Mouse (Mus musculus) lung, postnatal 14 days (tissue): ENCODE results near the gene Gpr141.
"Not testable (repeated sequence)": the region's sequence is repeated elsewhere in the genome, so short reads cannot be mapped to it uniquely, and the experiment has no call there.

ENCODE experiments used
- DNase-seq: peaks from one replicate; pipeline ENCODE4 v3.0.0; 2021

Gene Gpr141

DNA sequence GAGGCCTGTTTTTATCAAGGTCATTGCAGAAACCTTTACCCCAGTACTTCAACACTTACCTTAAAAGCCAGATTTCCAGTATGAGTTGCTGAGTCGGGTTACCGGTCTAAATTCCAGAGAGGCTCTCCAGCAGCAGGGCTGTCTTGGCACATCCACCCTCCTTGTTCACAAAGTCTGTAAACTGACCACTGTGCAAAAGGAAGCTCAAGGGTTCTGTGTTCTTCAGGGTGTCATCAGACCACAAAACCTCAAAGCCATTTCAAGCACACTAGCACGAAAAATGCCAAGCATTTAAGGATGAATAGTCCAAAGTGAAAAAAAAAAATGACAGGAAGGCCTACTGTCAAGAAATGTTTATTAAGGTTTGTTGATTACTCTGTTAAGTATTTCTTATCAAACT, at the start of gene Gpr141:
Gene Gpr141 (minus strand): TSS at position 187 of the 400 bp plus-strand sequence.
- DNase-seq = no peak

DNA sequence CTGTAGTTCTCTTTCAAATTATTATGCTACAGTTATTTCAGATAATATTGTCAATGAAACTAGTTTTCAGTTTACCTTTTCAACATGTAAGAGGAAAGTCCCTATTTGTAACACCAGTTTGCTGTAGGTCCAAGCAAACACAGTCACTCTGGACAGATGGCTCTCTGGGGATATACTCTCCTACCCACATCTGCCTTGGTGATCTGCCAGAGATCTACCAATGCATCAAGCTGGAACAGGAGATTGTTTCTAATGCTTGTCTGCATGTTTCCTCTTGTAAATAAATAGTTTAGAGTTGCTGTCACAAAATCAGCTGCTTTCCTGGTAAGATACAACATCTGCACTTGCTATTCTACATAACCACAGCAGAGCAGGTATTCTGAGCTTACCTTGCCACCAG, 40.2 kb upstream of the Gpr141 start:
- DNase-seq = no peak

- peak; percentile 4 for DNase-seq
Observed at GRCm38 (mm10) chr13:19854629-19855333, 30.7 kb upstream of the Gpr141 start.

GRCm38 (mm10) chr13:19854049-19854448, 30.0 kb upstream of the Gpr141 start:
- DNase-seq = no peak

- DNase-seq = no peak
Observed at GRCm38 (mm10) chr13:19843448-19843847, 19.4 kb upstream of the Gpr141 start.

DNA sequence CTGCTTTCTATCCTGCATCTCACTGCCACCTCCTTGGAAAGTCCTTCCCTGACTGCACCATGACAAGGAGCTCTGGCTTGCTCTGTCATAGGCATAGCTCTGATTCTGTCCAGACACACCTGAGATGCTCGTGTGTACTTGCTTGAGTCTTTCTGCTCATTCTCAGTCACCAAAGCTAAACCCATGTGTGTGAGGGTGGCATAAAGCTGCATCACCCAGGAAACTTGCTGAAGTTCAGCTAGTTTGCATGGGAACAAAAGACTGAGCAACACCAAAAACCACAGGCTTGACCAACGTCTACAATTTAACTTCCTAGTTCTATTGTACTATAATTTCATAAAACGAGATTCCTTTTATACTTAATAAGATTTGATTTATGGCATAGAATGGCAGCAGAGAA, 18.6 kb upstream of the Gpr141 start:
- DNase-seq = no peak

GRCm38 (mm10) chr13:19841615-19842014, 17.6 kb upstream of the Gpr141 start:
- no peak for DNase-seq

- DNase-seq = no peak
Observed at GRCm38 (mm10) chr13:19840206-19840605, 16.1 kb upstream of the Gpr141 start.

DNA sequence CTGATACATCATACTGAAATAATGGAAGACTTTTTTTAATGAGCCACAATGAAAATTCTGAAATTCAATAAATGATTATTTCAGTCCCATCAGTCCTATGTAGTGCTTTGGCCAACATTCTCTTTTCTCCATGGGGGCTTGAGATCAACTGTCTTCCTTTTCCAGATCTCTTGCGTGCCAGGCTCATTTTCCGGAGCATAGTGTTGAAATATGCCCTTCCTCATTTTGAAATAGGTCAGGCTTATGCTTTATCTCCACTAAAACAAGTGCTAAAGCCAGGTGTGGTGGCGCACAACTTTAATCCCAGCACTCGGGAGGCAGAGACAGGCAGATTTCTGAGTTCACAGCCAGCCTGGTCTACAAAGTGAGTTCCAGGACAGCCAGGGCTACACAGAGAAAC, 6.5 kb upstream of the Gpr141 start:
- no peak for DNase-seq

- DNase-seq = peak; percentile 5
Observed at GRCm38 (mm10) chr13:19828095-19828494, 4.0 kb upstream of the Gpr141 start.

DNA sequence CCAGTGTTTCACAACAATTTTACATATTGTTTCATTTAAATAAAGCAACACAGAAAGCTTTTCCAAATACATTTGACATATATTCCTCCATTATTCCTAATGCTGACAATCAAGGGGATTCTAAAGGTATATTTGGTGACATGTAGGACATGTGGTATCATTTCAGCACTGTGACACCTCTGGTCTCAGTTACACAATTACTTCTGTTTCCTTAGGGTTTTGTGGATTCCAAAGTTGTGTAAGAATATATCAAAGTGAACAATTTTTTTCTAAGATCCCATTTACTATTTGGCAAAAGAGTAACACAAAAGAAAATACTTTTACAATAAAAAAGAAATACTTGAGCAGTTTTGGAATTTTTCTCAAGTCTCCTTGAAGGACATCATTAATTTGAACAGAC, 2.4 kb downstream of the Gpr141 start:
- no peak for DNase-seq

DNA sequence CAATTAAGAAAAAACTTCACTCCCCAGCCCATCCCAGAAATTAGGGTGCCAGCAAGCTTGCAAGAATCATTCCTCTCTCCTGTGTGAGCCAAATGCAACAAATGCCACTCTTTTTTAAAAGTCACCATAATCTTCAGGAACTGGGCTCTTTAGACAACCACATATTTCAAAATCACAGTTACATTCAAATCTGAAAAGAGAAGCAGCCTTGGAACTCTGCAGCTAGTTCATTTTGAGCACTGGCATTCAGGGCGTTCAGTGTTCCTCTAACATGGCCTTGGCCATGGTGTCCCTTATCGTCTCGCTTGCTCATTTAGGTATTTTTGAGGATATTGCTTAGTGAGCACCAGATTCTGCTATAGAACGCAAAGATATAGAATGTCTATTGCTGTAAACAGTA, 4.1 kb downstream of the Gpr141 start:
- DNase-seq = no peak

DNA sequence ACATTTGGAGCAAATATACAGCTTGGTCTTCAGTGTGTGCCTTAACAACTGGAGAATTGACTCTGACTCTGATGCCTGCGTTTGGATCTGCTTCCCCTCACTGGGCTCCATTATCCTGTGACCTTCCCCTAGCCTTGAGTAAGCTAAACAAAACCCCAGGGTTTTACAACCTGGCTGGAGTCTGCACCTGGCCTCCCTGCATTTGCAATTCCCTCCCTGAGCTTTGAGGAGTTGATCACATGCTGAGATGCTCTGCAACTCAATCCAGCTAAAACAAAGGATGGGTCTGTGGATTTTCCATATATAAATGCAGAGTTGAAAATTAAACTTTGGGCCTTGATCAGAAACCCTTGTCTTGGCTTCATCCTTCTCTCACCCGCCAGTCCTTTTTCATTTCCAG, 4.8 kb downstream of the Gpr141 start:
- DNase-seq = no peak

- DNase-seq = no peak
Observed at GRCm38 (mm10) chr13:19794942-19795341, 29.1 kb downstream of the Gpr141 start.

DNA sequence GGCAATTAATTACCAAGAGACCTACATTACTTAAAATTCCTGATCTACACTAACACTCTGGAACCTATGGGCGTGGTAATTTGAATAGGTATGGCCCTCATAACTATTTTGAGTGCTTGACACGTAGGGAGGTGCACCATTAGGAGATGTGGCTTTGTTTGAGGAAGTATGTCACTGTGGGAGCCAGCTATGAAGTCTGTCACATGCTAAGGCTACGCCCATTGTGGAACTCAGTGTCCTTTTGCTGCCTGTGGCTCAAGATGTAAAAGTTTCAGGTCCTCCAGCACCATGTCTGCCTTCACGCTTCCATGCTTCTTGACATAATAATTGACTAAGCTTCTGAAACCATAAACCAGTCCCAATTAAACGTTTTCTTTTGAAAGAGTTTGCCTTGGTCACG, 29.6 kb downstream of the Gpr141 start:
- peak; percentile 1 for DNase-seq

- DNase-seq = no peak
Observed at GRCm38 (mm10) chr13:19793761-19794160, 30.3 kb downstream of the Gpr141 start.

- not testable (repeated sequence) for DNase-seq
Observed at GRCm38 (mm10) chr13:19787946-19788345, 36.1 kb downstream of the Gpr141 start.

GRCm38 (mm10) chr13:19770163-19770562, 53.9 kb downstream of the Gpr141 start:
- DNase-seq = peak; percentile 13

- no peak for DNase-seq
Observed at GRCm38 (mm10) chr13:19767202-19767601, 56.9 kb downstream of the Gpr141 start.

DNA sequence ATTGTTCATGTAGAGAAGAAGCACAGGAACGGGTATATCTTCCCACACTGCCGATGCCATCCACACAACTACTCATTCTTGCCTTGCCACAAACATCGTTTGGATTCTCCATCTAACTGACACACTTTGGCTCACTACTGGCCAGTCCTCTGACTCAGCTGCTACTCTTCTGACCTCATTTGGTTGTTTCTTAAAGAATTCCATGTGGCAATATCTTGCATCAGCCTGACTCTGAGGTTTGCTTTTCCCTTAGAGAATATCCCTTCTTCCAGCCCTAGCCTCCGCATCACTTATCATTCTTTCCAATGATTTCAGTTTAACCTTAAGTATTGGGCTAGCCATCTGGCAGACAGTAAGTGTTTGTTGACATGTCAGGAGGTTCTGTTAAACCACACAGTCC, 59.8 kb downstream of the Gpr141 start:
- DNase-seq = no peak

- DNase-seq = no peak
Observed at GRCm38 (mm10) chr13:19763211-19763610, 60.8 kb downstream of the Gpr141 start.

GRCm38 (mm10) chr13:19745741-19746140, 78.3 kb downstream of the Gpr141 start:
- DNase-seq = no peak

- peak; percentile 46 for DNase-seq
Observed at GRCm38 (mm10) chr13:19744536-19744935, 79.5 kb downstream of the Gpr141 start.

DNA sequence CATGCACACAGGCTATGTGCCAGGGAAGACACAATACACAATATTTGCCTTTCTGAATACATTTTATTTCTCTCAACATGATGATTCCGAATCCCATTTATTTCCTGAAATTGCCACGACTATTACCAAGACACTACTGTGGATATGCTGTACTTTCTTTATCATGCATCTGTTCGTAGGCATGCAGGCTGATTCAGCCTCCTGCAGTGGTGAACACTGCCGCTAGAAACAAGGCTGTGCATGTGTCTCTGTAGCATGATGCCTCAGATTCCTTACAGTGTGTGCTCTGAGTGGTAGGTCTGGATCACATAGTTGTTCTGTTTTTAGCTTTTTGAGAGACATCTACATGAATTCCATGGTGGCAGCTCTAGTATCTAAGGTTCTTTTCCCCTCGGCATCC, 89.5 kb downstream of the Gpr141 start:
- DNase-seq = no peak

GRCm38 (mm10) chr13:19730826-19731225, 93.2 kb downstream of the Gpr141 start:
- peak; percentile 50 for DNase-seq
